Mouse (Mus musculus): ENCODE results near the gene Alox8. TPM values are rescaled to one million over a fixed set of nuclear protein-coding genes. Genes with fewer than 3 reads are reported as not detected.

Alox8 gene
- total RNA-seq, 2 experiments from 2014 or later = 3.7 to 4.1 TPM

Other genes starting within 250 kb of the Alox8 start
- gene Arhgef15, start 240.4 kb downstream of the Alox8 start, total RNA-seq (2021) = 10 to 100 TPM; 20.9 to 22.6 TPM
- gene Slc25a35, start 229.7 kb downstream of the Alox8 start, total RNA-seq (2021) = 1 to 10 TPM; 4.8 to 5.4 TPM
- gene Rangrf, start 222.7 kb downstream of the Alox8 start, total RNA-seq (2021) = 10 to 100 TPM; 14.6 to 17.2 TPM
- gene Pfas, start 189.4 kb downstream of the Alox8 start, total RNA-seq (2021) = 10 to 100 TPM; 19.6 to 23.5 TPM
- gene Ctc1, start 181.9 kb downstream of the Alox8 start, total RNA-seq (2021) = 10 to 100 TPM; 39.1 to 40.5 TPM
- gene Aurkb, start 152.2 kb downstream of the Alox8 start, total RNA-seq (2021) = 1 to 10 TPM in 1 of 2 experiments, under 1 TPM in 1; 0.86 to 1.2 TPM
- 10 to 100 TPM; 26.1 to 29.2 TPM for gene Borcs6, start 138.1 kb downstream of the Alox8 start, total RNA-seq (2021)
- 10 to 100 TPM; 14.2 to 16.9 TPM for gene Tmem107, start 127.0 kb downstream of the Alox8 start, total RNA-seq (2021)
- gene Vamp2, start 109.4 kb downstream of the Alox8 start, total RNA-seq (2021) = 1,000 to 10,000 TPM; 1,220 to 1,271 TPM
- 100 to 1,000 TPM in 1 of 2 experiments, 10 to 100 TPM in 1; 90.4 to 112 TPM for gene Per1, start 102.6 kb downstream of the Alox8 start, total RNA-seq (2021)
- under 1 TPM; 0.55 to 0.70 TPM for gene Hes7, start 77.4 kb downstream of the Alox8 start, total RNA-seq (2021)
- under 1 TPM; 0.27 to 0.51 TPM for gene 9130213A22Rik, start 75.3 kb downstream of the Alox8 start, total RNA-seq (2021)
- 1 to 10 TPM; 3.7 to 5.7 TPM for gene Aloxe3, start 71.9 kb downstream of the Alox8 start, total RNA-seq (2021)
- gene Alox12b, start 40.9 kb downstream of the Alox8 start, total RNA-seq (2021) = 1 to 10 TPM; 1.5 to 1.9 TPM
- under 1 TPM; 0.40 to 0.80 TPM for gene Gucy2e, start 39.2 kb upstream of the Alox8 start, total RNA-seq (2021)
- 10 to 100 TPM; 13.4 to 16.1 TPM for gene Cntrob, start 125.9 kb upstream of the Alox8 start, total RNA-seq (2021)
- 10 to 100 TPM; 60.1 to 67.7 TPM for gene Trappc1, start 126.1 kb upstream of the Alox8 start, total RNA-seq (2021)
- gene Kcnab3, start 128.4 kb upstream of the Alox8 start, total RNA-seq (2021) = 10 to 100 TPM; 30.8 to 36.9 TPM
- 100 to 1,000 TPM in 1 of 2 experiments, 10 to 100 TPM in 1; 95.7 to 101 TPM for gene Rnf227, start 142.6 kb upstream of the Alox8 start, total RNA-seq (2021)
- gene Chd3, start 171.6 kb upstream of the Alox8 start, total RNA-seq (2021) = 100 to 1,000 TPM; 531 to 563 TPM
- 100 to 1,000 TPM in 1 of 2 experiments, 10 to 100 TPM in 1; 92.0 to 106 TPM for gene Naa38, start 197.6 kb upstream of the Alox8 start, total RNA-seq (2021)
- gene Cyb5d1, start 197.8 kb upstream of the Alox8 start, total RNA-seq (2021) = 10 to 100 TPM; 36.8 to 42.0 TPM
- gene Tmem88, start 200.4 kb upstream of the Alox8 start, total RNA-seq (2021) = 1 to 10 TPM; 2.6 to 2.9 TPM
- gene Kdm6b, start 215.8 kb upstream of the Alox8 start, total RNA-seq (2021) = 10 to 100 TPM; 33.0 to 33.3 TPM